Mouse (Mus musculus) left cerebral cortex, postnatal 10 days (tissue): Measurements from ENCODE around the gene Nuak1. TPM values are rescaled to one million over a fixed set of nuclear protein-coding genes. Genes with fewer than 3 reads are reported as not detected.

Source experiments
- DNase-seq, 2 experiments: peaks; one replicate each; pipeline ENCODE4 v3.0.0; 2021 to 2022; ENCODE audit warnings: low spot score in 2 of 2, mixed read lengths in 1 of 2; ENCODE audit errors: extremely low spot score in 1 of 2
- intact Hi-C: fragments of 180-260 bp; cut with DNase I; formaldehyde crosslinking; loops from one replicate; pipeline ENCODE4 v1.15.1; 2025
- total RNA-seq, 2 experiments: library from RNA; stranded (reverse); gene quantifications; 2 replicates each; pipeline ENCODE4 v1.2.3; 2021

The Nuak1 gene
- total RNA-seq, 2 experiments from 2014 or later, result 47.7 to 55.0 TPM

GRCm38 (mm10) chr10:84392027-84392722, 48.2 kb downstream of the Nuak1 start:
- DNase-seq, result peak in 1 of 2 experiments; percentile 76
- intact Hi-C loops, result no loop called here

DNA sequence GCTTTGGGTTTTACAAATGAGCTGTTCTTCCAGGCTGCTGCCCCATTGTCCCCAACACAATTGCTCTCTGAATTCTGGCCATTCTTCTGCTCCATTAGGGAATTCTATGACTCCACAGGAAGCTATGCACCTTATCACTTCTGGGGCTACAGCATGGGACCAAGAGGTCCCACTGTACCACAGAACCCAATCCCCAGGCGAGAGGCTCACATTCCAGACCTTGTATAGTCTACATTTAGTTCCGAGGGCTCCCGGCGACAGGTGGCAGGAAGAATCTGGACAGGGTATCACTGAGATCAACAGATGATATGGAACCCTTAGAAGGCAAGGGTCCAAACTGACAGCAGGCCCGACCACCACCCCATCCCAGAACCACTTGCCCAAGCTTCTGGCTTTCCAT, 50.7 kb downstream of the Nuak1 start:
- intact Hi-C loops, result loop anchor here (5.0 kb wide), 1 partner anchor 48 kb away; no protein-coding TSS in a partner anchor
- no peak for DNase-seq

DNA sequence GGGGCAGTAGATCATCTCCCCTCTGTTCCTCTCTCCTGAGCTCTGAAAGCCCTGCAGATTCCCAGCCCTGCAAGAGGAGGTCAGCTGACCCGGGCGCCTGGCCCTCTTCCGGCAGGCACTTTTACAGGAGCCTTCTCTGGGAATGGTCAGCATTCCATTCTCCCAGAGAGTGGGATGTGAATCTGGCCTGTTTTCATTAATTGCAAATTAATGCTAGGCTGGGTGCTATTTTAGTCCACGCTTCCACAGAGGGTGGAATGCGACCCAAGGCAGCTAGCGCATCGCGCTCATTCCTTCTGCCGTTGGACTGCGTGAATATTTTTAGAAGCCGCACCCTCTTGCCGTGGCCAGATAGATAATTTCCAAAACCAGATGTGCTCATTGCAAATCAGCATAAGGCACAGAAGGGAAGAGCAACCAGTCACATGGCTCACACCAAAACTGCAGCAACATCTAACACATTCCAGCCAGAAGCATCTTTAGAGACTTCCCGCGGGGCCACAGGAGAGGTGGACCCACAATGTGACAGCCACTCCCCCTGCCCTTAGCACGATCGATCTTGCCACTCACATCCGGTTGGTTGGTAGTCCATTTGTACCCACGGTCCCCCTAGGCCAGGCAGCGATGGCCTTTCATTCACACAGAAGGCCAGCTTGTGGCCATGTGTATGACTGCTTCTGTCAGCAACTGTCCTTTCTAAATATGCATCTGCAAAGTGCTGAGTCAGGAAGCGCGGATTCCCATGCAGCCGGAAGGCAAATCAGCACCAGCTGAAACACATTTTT, 51.8 kb downstream of the Nuak1 start:
- intact Hi-C loops, result loop anchor here (5.0 kb wide), 1 partner anchor 49 kb away; no protein-coding TSS in a partner anchor
- peak in 1 of 2 experiments; percentile 58 for DNase-seq

DNA sequence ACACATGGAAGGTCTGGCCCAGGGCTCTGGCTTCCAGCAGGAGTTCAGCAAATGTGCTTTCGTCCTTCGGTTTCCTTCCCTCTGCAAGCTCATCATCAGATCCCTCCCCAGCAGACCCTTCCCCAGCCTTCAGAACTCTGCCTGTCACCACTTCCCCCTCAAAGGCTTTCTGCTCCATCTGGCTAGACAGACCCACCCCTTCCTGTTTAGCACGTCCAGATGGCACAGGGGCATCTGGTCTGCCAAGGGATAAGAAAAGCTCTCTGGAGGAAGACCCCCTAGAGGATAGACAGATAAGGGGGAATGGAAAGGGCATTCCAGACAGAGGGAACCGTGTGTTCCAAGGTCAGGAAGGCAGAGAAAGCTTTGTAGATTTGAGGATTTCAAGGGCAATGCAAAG, 53.1 kb downstream of the Nuak1 start:
- peak in 1 of 2 experiments; percentile 44 for DNase-seq
- intact Hi-C loops, result loop anchor here (5.0 kb wide), 1 partner anchor 50 kb away; no protein-coding TSS in a partner anchor

DNA sequence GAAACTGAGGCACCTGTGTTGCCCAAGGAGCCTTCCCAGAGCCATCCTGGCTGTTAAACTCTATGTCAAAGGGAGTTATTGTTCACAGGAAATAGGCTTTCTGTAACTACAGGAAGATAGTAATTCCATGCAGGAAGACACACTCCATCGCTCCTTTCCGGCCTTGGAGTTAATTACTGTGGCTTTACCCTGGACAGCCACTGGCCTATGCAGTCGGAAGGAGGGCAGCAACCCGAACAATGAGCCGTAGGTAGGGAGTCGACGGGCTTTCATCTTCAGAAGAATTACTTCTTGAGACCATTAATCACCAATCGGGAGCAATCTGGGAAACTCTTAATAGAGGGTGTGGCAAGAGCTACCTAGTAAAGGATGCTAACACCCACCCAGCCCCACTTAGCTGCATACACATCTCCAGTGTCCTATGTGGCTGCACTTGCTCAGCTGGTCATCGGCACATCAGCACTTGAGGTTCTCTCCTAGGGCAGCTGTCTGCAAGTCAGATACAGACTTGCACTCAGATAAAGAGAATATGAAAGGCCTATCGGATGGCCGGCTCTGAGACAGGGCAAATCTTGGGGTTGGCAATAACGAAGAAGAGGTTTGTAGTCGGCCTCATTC, 53.7 kb downstream of the Nuak1 start:
- intact Hi-C loops, result loop anchor here (5.0 kb wide), 1 partner anchor 51 kb away; no protein-coding TSS in a partner anchor
- DNase-seq, result peak in 1 of 2 experiments; percentile 9

DNA sequence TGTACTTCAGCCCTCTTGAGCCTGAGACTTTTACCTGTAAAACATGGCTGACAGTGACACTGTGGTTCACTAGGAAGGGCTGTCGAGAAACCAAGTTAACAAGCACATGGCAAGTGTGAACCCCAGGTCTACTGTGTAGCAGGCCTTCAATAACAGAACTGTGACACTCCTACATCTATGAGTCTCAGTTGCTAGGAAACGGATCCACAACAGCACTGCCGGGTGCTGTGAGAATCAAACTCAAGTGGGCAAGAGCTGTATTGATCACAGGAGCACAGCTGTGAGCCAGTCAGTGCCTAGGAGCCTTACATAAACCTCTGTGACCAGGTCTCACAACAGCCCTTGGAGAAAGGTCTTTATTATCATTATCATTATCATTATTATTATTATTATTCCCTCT, 54.2 kb downstream of the Nuak1 start:
- peak in 1 of 2 experiments; percentile 8 for DNase-seq
- intact Hi-C loops, result loop anchor here (5.0 kb wide), 1 partner anchor 51 kb away; no protein-coding TSS in a partner anchor

DNA sequence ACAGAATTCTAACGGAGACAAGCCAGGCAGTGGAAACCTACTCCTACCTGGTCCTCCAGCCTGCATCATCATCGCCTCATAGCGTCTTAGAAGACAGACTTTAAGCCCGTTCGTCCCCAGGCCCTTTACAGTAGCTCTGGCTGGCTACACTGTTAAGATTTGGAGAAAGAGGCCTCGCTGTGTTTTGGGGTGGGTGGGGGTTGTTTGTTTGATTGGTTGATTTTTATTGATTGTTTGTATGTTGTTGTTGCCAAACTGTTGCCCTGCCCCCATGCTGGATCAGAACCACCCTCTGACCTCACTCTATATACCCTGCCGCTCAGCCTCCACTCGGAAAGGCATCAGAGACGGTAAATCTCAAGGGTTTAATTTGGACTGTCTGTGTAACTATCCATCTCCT, 55.6 kb downstream of the Nuak1 start:
- intact Hi-C loops, result loop anchor here (5.0 kb wide), 1 partner anchor 53 kb away; no protein-coding TSS in a partner anchor
- peak in 1 of 2 experiments; percentile 13 for DNase-seq

DNA sequence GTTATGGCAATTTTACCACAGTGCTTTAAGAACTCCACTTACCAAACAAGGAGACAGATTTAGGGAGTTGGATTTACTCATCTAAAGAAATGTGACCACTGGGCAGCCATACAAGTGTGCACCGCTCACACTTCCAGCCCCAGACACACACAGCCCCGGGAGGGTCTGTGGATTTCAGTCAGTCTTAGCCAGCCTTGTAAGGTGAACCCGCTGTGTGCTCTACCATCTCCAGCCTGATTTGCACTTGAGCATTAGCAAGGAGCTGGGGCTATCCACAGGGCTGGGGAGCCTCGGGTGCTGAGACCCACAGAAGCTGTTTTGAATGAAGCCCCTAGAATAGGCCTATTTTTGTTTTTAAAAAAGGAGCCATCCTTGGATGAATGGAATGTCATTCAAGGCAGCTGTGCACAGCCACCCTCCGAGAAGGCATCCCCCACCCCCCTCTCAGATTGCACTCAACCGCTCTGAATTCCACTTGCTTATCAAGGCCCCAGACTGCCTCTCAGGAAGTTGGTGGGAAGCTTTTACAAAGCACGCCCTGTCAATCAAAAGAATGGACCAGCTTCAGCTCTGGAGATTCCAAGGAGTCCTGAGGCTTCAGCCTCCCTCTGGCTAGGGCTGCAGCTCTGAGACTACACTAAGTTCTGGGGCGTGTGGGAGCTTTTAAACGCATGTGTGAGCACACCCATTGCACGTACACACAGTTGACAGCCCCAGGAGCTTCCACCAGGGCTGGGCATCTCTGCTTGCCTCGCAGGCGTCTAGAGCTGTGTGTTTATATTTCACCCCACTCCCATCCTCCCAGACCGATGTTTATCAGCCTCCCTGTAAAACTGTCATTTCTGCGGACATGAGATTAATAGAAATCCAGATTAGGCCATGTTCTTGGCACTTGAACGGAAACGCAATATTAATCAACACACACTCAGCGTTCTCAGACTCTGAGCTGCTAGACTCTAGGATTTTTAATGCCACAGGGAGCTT, 57.2 kb downstream of the Nuak1 start:
- intact Hi-C loops, result no loop called here
- DNase-seq, result no peak

DNA sequence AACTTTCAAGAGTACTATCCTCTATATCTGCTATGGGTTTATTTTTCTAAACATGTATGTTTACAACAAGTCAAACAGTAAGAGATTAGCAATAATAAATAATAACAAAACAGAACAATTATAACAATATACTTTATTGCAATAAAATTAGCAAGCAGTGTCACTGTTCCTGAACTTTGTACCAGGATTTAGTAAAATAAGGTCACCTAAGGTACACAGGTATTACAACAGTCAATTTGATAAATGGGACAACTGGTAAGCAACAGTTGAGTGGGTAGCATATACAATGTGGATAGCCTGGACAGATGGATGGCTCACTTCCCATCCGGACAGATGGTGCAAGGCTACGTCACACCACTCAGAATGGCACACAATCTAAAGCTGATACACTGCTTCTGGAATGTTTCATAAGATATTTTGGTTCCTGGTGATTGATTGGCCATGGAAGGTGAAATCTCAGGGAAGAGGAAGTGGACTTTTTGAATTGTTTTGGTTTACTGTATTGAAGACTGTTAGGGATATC, 59.1 kb downstream of the Nuak1 start:
- peak in 1 of 2 experiments; percentile 17 for DNase-seq

GRCm38 (mm10) chr10:84379366-84379765, 61.0 kb downstream of the Nuak1 start:
- no peak for DNase-seq
- intact Hi-C loops, result no loop called here

More for the DNA sequence above, 59.1 kb downstream of the Nuak1 start:
- intact Hi-C loops, result no loop called here

DNA sequence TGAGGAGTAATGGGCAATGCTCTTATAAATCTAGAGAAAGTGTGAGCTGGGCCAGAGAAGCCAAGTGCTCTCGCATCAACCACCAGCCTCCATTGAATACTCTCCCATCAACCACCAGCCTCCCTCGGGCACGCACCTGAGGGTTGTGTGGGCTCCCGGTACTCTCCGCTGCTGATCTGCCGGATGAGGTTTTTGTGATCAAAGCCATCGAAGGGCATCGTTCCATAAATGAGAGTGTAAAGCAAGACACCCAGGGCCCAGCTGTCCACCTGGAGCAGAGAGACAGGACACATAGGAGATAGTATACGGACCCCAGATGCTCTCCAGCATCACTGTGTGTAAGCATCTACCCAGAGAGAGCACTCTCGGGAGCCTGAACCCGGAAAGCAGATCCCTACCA, 62.4 kb downstream of the Nuak1 start:
- intact Hi-C loops, result no loop called here
- DNase-seq, result no peak

GRCm38 (mm10) chr10:84376346-84376745, 64.1 kb downstream of the Nuak1 start:
- intact Hi-C loops, result no loop called here

GRCm38 (mm10) chr10:84374996-84375395, 65.4 kb downstream of the Nuak1 start:
- intact Hi-C loops, result no loop called here
- DNase-seq, result no peak

More at GRCm38 (mm10) chr10:84376346-84376745, 64.1 kb downstream of the Nuak1 start:
- DNase-seq, result no peak

GRCm38 (mm10) chr10:84373476-84373875, 66.9 kb downstream of the Nuak1 start:
- intact Hi-C loops, result no loop called here

GRCm38 (mm10) chr10:84372161-84373095, 68.0 kb downstream of the Nuak1 start:
- intact Hi-C loops, result no loop called here
- DNase-seq, result peak; percentile 60 to 64

More at GRCm38 (mm10) chr10:84373476-84373875, 66.9 kb downstream of the Nuak1 start:
- DNase-seq, result no peak

GRCm38 (mm10) chr10:84371681-84372160, 68.7 kb downstream of the Nuak1 start:
- DNase-seq, result no peak

GRCm38 (mm10) chr10:84371230-84371629, 69.2 kb downstream of the Nuak1 start:
- no peak for DNase-seq
- intact Hi-C loops, result no loop called here

More at GRCm38 (mm10) chr10:84371681-84372160, 68.7 kb downstream of the Nuak1 start:
- intact Hi-C loops, result no loop called here
